Mouse (Mus musculus) limb, embryonic 13.5 days (tissue): ENCODE data around the gene Txndc2. TPM values are rescaled to one million over a fixed set of nuclear protein-coding genes. Genes with fewer than 3 reads are reported as not detected.

Experiments
- ATAC-seq: fragments of 200-750 bp; cut with Nextera tagmentation; 2 replicates; pipeline ENCODE4 v1.8.0; 2017; ENCODE audit warnings: low read depth, moderate number of reproducible peaks, moderate TSS enrichment; ENCODE audit not compliant: low FRiP score
- H3K27ac ChIP-seq: fragments of 300-500 bp; sonication (generic); 2 replicates; pipeline ENCODE4 v1.5.1; 2015; ENCODE audit warnings: inconsistent platforms, mild to moderate bottlenecking, moderate library complexity
- H3K27me3 ChIP-seq: fragments of 300-500 bp; sonication (generic); 2 replicates; pipeline ENCODE4 v1.6.1; 2015; ENCODE audit warnings: mild to moderate bottlenecking, inconsistent platforms
- H3K36me3 ChIP-seq: fragments of 300-500 bp; sonication (generic); 2 replicates; pipeline ENCODE4 v1.6.1; 2015; ENCODE audit warnings: inconsistent platforms, mild to moderate bottlenecking, moderate library complexity
- H3K4me1 ChIP-seq: fragments of 300-500 bp; sonication (generic); 2 replicates; pipeline ENCODE4 v1.6.1; 2015; ENCODE audit warnings: inconsistent platforms
- H3K4me2 ChIP-seq: fragments of 300-500 bp; sonication (generic); replicated peaks from 2 replicates; pipeline ENCODE4 v1.6.1; 2015; ENCODE audit warnings: inconsistent platforms, mild to moderate bottlenecking, moderate library complexity
- H3K4me3 ChIP-seq: fragments of 300-500 bp; sonication (generic); 2 replicates; pipeline ENCODE4 v1.5.1; 2015; ENCODE audit warnings: moderate library complexity, mild to moderate bottlenecking, inconsistent platforms
- H3K9ac ChIP-seq: fragments of 300-500 bp; sonication (generic); 2 replicates; pipeline ENCODE4 v1.6.1; 2015; ENCODE audit warnings: mild to moderate bottlenecking, inconsistent platforms
- H3K9me3 ChIP-seq: fragments of 300-500 bp; sonication (generic); 2 replicates; pipeline ENCODE4 v1.6.1; 2016; ENCODE audit warnings: inconsistent platforms
- WGBS: fragments of 180-500 bp; shearing (Covaris S2); methylation state at CpG from one replicate; pipeline ENCODE4 v1.1.7; 2015; 5-methylcytosine and 5-hydroxymethylcytosine counted together
- polyA plus RNA-seq: library from polyadenylated mRNA; unstranded; fragments of >200 nt; fragmentation: Nextera tagmentation; extraction: Ambion mirVana; gene quantifications from 2 replicates; pipeline ENCODE4 v1.2.1, GENCODE M21; 2015

Txndc2 gene
- 0.10 TPM in 1 of 2 replicates, not detected in the other for polyA plus RNA-seq

- no peak within 1 kb of the TSS for H3K4me3 ChIP-seq
- H3K4me2 ChIP-seq, result peak within 1 kb of the TSS; percentile 10
- H3K4me1 ChIP-seq, result peaks cover 16% of the 10 kb centered on the region
- no peaks in the 10 kb centered on the region for H3K27me3 ChIP-seq
- no peak for ATAC-seq
- H3K36me3 ChIP-seq, result no peaks in the 10 kb centered on the region
- no peak within 1 kb of the TSS for H3K27ac ChIP-seq
- 89% methylated on average over 11 of the region's 11 CpGs for WGBS
- H3K9ac ChIP-seq, result no peak within 1 kb of the TSS
- no peaks in the 10 kb centered on the region for H3K9me3 ChIP-seq
Observed at GRCm38 (mm10) chr17:65641734-65642218, at the start of gene Txndc2. Gene Txndc2 (minus strand): TSS chr17:65642168.

DNA sequence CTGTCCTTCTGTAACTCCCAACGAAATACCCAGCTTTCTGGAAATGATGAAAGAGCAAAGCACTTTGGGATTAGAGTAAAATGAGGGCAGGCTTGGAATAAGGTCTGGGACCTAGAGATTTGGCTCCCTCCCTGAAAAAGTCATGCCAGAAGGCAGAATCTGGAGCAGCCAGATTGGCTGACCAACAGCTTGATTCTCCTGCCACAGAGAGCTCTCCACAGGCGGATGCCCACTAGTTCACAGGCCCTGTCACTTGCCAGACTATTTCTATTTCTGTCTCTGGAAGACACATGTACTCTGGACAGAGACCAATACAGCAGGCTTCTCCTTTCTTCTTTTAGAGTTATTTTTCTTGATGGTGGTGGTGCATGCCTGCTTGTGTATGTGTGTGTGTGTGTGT lies 41.8 kb upstream of the Txndc2 start:
- H3K4me1 ChIP-seq, result peaks cover 10% of the 10 kb centered on the region
- no peak for ATAC-seq
- H3K27me3 ChIP-seq, result no peaks in the 10 kb centered on the region
- WGBS, result 86% methylated on average over 2 of the region's 2 CpGs
- H3K4me3 ChIP-seq, result no peak overlapping the region
- no peak overlapping the region for H3K4me2 ChIP-seq
- no peaks in the 10 kb centered on the region for H3K9me3 ChIP-seq
- no peak overlapping the region for H3K27ac ChIP-seq
- H3K36me3 ChIP-seq, result no peaks in the 10 kb centered on the region
- H3K9ac ChIP-seq, result no peak overlapping the region

DNA sequence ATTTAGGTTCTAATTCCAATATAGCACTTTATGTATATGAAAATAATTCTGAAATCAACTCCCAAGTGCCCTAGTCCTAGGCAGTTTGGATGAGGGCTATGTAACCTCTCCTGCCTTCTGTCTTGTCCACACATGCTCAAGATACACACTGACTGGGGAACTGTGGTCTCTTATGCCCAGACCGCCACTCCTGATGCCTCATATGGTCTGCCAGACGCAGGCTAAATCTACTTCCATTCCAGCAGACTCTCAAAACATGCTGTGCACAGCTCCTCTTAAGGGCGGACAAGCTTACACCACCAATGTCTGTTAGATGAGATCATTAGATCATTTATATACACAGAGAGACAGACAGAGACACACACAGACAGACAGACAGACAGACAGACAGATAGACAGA lies 41.3 kb upstream of the Txndc2 start:
- WGBS, result 83% methylated on average over 3 of the region's 3 CpGs
- no peaks in the 10 kb centered on the region for H3K36me3 ChIP-seq
- ATAC-seq, result no peak
- H3K9ac ChIP-seq, result no peak overlapping the region
- H3K4me3 ChIP-seq, result no peak overlapping the region
- no peak overlapping the region for H3K27ac ChIP-seq
- H3K4me2 ChIP-seq, result no peak overlapping the region
- H3K9me3 ChIP-seq, result no peaks in the 10 kb centered on the region
- H3K4me1 ChIP-seq, result peaks cover 10% of the 10 kb centered on the region
- no peaks in the 10 kb centered on the region for H3K27me3 ChIP-seq

DNA sequence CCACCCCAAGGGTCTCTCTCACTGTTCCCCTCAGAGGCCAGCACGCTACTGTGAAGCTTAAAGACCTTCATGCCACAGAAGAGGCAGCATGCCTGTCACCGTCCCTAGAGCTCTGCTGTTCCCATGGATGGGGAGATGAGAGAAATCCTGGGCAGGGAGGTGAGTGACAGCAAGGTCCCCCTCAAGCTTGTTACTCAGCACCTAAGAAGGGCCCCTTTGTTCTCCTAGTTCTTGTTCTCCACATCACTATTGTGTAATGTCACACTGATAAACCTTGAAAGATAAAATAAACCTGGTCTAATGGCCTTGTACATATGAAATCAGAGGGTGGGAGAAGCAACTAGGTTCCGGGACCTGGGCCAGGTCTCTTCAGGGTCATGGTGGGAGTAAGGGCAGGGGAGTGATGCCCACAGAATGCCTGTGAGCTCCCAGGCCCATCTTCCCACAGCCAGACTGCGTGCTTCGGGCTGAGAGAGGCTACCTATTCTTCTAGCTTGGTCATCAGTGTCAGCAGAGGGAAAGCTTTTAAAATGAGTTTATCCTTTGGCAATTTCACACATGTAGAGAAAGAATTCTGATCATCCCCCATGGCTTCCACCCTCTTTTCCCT lies 40.2 kb upstream of the Txndc2 start:
- Histone ChIP-seq H3K4me2 (no peak overlapping the region), H3K27me3 (no peaks in the 10 kb centered on the region), H3K9me3 (no peaks in the 10 kb centered on the region), H3K36me3 (no peaks in the 10 kb centered on the region), H3K27ac (no peak overlapping the region), H3K4me3 (no peak overlapping the region), H3K4me1 (peaks cover 10% of the 10 kb centered on the region), H3K9ac (no peak overlapping the region)
- 84% methylated on average over 5 of the region's 5 CpGs for WGBS
- ATAC-seq, result no peak

DNA sequence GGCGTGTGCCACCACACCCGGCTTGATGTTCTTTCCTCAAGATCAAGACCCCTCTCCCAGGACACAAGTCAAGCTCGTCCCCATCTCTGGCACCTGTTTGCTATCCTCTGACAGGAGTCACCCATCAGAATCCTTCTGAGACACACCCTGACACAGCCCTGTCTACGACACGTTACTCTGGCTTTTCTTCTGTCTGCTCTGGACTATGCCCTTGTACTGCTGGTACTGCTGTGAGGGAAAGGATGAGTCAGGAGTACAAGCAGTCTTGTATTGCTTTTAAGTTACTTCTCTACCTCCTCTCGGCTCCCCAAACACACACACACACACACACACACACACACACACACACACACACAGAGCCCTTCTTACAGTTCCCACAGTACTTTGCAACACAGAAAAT lies 39.5 kb upstream of the Txndc2 start:
- H3K27ac ChIP-seq, result no peak overlapping the region
- no peak for ATAC-seq
- no peak overlapping the region for H3K9ac ChIP-seq
- 86% methylated on average over 6 of the region's 6 CpGs for WGBS
- no peaks in the 10 kb centered on the region for H3K27me3 ChIP-seq
- no peak overlapping the region for H3K4me3 ChIP-seq
- H3K4me2 ChIP-seq, result no peak overlapping the region
- H3K4me1 ChIP-seq, result peaks cover 10% of the 10 kb centered on the region
- no peaks in the 10 kb centered on the region for H3K36me3 ChIP-seq
- no peaks in the 10 kb centered on the region for H3K9me3 ChIP-seq

DNA sequence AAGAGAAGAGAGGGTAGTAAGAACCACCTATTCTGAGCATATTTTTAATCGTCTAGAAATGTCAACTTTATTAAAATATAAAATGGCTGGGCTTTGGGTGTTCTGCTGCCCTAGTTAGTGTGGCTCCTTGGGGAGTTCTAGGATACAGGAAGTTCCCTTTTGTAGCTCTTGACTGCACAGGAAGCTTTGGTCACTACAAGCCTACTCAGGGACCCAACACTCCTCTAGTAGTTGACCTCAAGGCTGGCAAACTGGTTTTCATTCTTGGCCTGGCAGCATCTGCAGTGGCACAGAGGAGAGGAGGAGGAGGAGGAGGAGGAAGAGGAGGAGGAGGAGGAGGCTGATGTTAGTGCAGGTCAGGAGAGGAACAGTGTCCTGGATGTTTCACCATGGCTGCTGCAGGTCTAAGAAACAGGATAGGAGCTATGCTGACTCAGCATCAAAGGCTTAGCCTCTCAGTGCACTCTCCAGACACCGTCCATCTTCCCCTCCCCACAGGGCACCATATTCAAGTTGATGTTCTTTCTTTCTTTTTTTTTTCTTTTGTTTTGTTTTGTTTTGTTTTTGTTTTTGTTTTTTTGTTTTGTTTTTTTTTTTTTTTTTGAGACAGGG lies 38.9 kb upstream of the Txndc2 start:
- Histone ChIP-seq H3K9ac (no peak overlapping the region), H3K4me3 (no peak overlapping the region), H3K4me1 (peaks cover 10% of the 10 kb centered on the region), H3K27ac (no peak overlapping the region), H3K36me3 (no peaks in the 10 kb centered on the region), H3K9me3 (no peaks in the 10 kb centered on the region), H3K27me3 (no peaks in the 10 kb centered on the region), H3K4me2 (no peak overlapping the region)
- 83% methylated on average over 2 of the region's 2 CpGs for WGBS
- ATAC-seq, result no peak

DNA sequence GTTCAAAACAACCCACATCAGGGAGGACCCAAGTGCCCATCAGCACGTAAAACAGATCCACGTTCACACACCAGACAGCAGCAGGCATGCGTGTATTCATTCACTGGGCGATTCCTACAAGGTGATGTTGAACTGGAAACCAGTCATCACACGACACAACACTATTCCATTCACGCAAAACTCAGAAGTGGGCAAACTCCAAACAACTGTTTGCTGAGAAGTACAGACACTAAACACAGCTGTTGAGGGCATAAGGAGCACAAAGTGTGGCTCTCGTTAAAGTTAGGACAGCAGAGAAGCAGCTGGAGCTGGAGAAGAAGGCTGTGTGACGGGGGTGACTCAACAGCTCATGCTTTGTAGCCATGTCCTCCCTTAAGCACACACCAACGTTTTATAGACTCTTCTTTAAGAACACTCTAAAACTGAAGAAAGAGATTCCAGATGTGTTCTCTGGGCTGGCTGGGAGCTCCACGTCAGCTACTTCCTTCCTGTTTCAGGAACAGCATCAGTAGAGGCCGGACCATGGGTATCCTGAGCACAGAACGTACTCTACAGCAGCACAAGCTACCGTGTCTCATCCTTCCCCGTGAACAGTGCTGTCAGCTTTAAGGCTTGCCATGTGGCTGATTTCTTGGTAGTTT lies 38.0 kb upstream of the Txndc2 start:
- peak overlapping the region; percentile 35 for H3K4me2 ChIP-seq
- WGBS, result 32% methylated on average over 14 of the region's 14 CpGs
- H3K27ac ChIP-seq, result peak overlapping the region; percentile 65; the same call in 1 of the 2 replicates
- peaks cover 10% of the 10 kb centered on the region for H3K4me1 ChIP-seq
- H3K36me3 ChIP-seq, result no peaks in the 10 kb centered on the region
- H3K27me3 ChIP-seq, result no peaks in the 10 kb centered on the region
- no peak overlapping the region for H3K4me3 ChIP-seq
- H3K9ac ChIP-seq, result no peak overlapping the region
- H3K9me3 ChIP-seq, result no peaks in the 10 kb centered on the region
- ATAC-seq, result peak; percentile 58; the same call in 1 of the 2 replicates

- Histone ChIP-seq H3K27me3 (no peaks in the 10 kb centered on the region), H3K4me3 (no peak overlapping the region), H3K36me3 (no peaks in the 10 kb centered on the region), H3K4me2 (no peak overlapping the region), H3K4me1 (peaks cover 10% of the 10 kb centered on the region), H3K27ac (no peak overlapping the region), H3K9me3 (no peaks in the 10 kb centered on the region), H3K9ac (no peak overlapping the region)
- WGBS, result 91% methylated on average over 1 of the region's 1 CpGs
- no peak for ATAC-seq
Observed at GRCm38 (mm10) chr17:65677742-65678141, 35.8 kb upstream of the Txndc2 start.

GRCm38 (mm10) chr17:65676536-65676935 lies 34.6 kb upstream of the Txndc2 start:
- no peak overlapping the region for H3K4me3 ChIP-seq
- H3K4me2 ChIP-seq, result no peak overlapping the region
- no peak overlapping the region for H3K9ac ChIP-seq
- H3K9me3 ChIP-seq, result no peaks in the 10 kb centered on the region
- WGBS, result 92% methylated on average over 8 of the region's 8 CpGs
- H3K4me1 ChIP-seq, result peaks cover 10% of the 10 kb centered on the region
- no peaks in the 10 kb centered on the region for H3K36me3 ChIP-seq
- H3K27ac ChIP-seq, result no peak overlapping the region
- H3K27me3 ChIP-seq, result no peaks in the 10 kb centered on the region
- ATAC-seq, result no peak

DNA sequence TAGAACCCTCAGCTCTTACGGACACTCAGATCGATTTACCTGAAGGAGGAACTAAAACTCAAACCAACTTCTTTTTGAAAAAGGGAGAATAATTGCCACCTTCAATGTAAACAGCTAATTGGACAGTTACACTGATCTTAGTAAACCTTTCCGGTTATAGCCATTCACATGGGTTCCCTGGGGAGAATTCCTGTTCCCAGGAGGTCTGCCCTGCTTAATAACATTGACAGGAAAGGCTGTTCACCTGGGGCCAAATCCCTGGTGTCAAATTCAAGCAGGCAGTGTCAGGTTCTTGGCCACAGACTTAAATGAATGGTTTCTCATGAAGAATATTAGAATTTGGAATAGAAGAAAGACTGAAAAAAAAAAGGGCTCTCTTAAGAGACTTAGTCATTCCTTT lies 34.0 kb upstream of the Txndc2 start:
- Histone ChIP-seq H3K9ac (no peak overlapping the region), H3K27ac (no peak overlapping the region), H3K4me2 (no peak overlapping the region), H3K36me3 (no peaks in the 10 kb centered on the region), H3K4me3 (no peak overlapping the region), H3K9me3 (no peaks in the 10 kb centered on the region), H3K4me1 (peaks cover 10% of the 10 kb centered on the region), H3K27me3 (no peaks in the 10 kb centered on the region)
- ATAC-seq, result no peak
- 58% methylated on average over 3 of the region's 3 CpGs for WGBS

- 70% methylated on average over 1 of the region's 1 CpGs for WGBS
- H3K27ac ChIP-seq, result no peak overlapping the region
- no peaks in the 10 kb centered on the region for H3K9me3 ChIP-seq
- no peak overlapping the region for H3K4me3 ChIP-seq
- H3K36me3 ChIP-seq, result no peaks in the 10 kb centered on the region
- H3K27me3 ChIP-seq, result no peaks in the 10 kb centered on the region
- no peak overlapping the region for H3K9ac ChIP-seq
- no peak for ATAC-seq
- H3K4me2 ChIP-seq, result no peak overlapping the region
- H3K4me1 ChIP-seq, result peaks cover 5% of the 10 kb centered on the region
Observed at GRCm38 (mm10) chr17:65674710-65675171, 32.8 kb upstream of the Txndc2 start.

DNA sequence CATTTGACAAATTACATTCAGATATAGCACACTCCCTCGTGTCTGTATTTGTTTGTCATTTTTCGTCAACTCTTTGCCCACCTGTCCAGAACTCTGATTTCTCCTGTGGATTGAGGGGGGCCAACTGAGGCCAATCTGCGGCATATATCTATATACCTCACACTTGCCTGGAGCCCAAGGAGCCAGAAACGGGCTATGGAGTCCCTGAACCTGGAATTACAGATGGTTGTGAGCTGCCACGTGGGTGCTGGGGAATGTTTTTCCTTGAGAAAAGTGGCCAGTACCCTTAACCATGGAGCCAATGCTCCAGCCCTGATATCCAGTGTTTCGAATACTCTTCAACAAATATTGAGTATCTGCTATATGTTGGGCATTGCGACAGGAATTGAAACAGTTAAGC lies 31.0 kb upstream of the Txndc2 start:
- Histone ChIP-seq H3K36me3 (no peaks in the 10 kb centered on the region), H3K27me3 (no peaks in the 10 kb centered on the region), H3K9me3 (no peaks in the 10 kb centered on the region), H3K4me2 (no peak overlapping the region), H3K9ac (no peak overlapping the region), H3K27ac (no peak overlapping the region), H3K4me3 (no peak overlapping the region), H3K4me1 (no peaks in the 10 kb centered on the region)
- ATAC-seq, result no peak
- WGBS, result 96% methylated on average over 7 of the region's 7 CpGs
